Mouse (Mus musculus) neural tube, embryonic 13.5 days (tissue): ENCODE measurements around the gene Sorcs2. TPM values are rescaled to one million over a fixed set of nuclear protein-coding genes. Genes with fewer than 3 reads are reported as not detected.

Source experiments
- ATAC-seq: fragments of 200-750 bp; cut with Nextera tagmentation; 2 replicates; pipeline ENCODE4 v1.8.0; 2017; ENCODE audit warnings: low read depth, mild to moderate bottlenecking, moderate TSS enrichment, moderate library complexity
- H3K27ac ChIP-seq: fragments of 300-500 bp; sonication (generic); replicated peaks from 2 replicates; pipeline ENCODE4 v1.5.1; 2015; ENCODE audit warnings: moderate library complexity, mild to moderate bottlenecking, inconsistent platforms
- H3K27me3 ChIP-seq: fragments of 300-500 bp; sonication (generic); 2 replicates; pipeline ENCODE4 v1.6.1; 2015; ENCODE audit warnings: mild to moderate bottlenecking, inconsistent platforms
- H3K36me3 ChIP-seq: fragments of 300-500 bp; sonication (generic); 2 replicates; pipeline ENCODE4 v1.6.1; 2015; ENCODE audit warnings: mild to moderate bottlenecking, inconsistent platforms
- H3K4me1 ChIP-seq: fragments of 300-500 bp; sonication (generic); replicated peaks from 2 replicates; pipeline ENCODE4 v1.6.1; 2015; ENCODE audit warnings: inconsistent platforms
- H3K4me2 ChIP-seq: fragments of 300-500 bp; sonication (generic); 2 replicates; pipeline ENCODE4 v1.6.1; 2015; ENCODE audit warnings: inconsistent platforms, mild to moderate bottlenecking, moderate library complexity
- H3K4me3 ChIP-seq: fragments of 300-500 bp; sonication (generic); 2 replicates; pipeline ENCODE4 v1.5.1; 2015; ENCODE audit warnings: mild to moderate bottlenecking, inconsistent platforms
- H3K9ac ChIP-seq: fragments of 300-500 bp; sonication (generic); 2 replicates; pipeline ENCODE4 v1.6.1; 2015; ENCODE audit warnings: moderate library complexity, mild to moderate bottlenecking, inconsistent platforms
- H3K9me3 ChIP-seq: fragments of 300-500 bp; sonication (generic); 2 replicates; pipeline ENCODE4 v1.6.1; 2016; ENCODE audit warnings: inconsistent platforms
- WGBS: fragments of 180-500 bp; shearing (Covaris S2); methylation state at CpG from one replicate; pipeline ENCODE4 v1.1.7; 2015; 5-methylcytosine and 5-hydroxymethylcytosine counted together
- polyA plus RNA-seq: library from polyadenylated mRNA; unstranded; fragments of >200 nt; fragmentation: Nextera tagmentation; extraction: Ambion mirVana; gene quantifications from 2 replicates; pipeline ENCODE4 v1.2.1, GENCODE M21; 2015

Gene Sorcs2
- polyA plus RNA-seq, 1 experiment from 2014 or later: 11.4 TPM

DNA sequence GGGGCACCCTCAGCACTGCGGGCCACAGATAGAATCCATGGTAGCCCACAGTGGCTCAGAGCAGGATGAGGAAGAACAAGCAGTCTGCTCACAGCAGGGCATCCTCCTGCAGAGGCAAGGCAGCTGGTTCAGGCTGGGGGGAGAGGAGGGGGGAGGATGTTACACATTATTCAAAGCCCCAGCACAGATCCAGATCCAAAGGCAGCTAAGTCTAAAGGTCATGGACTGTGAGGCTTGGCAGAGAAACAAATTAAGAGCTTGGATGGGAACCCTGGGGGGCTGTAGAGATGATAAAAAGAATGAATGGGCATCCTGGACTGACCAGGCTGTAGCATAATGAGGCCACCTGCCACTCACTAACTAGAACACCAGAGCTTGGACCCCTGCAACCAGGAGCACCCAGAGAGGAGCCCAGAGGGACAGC lies 28.7 kb downstream of the Sorcs2 start:
- H3K36me3 ChIP-seq: no peaks in the 10 kb centered on the region
- H3K27me3 ChIP-seq: peaks cover 23% of the 10 kb centered on the region
- H3K9me3 ChIP-seq: no peaks in the 10 kb centered on the region
- peaks cover 61% of the 10 kb centered on the region for H3K4me1 ChIP-seq
- WGBS: 45% methylated on average over 1 of the region's 1 CpGs
- peak overlapping the region; percentile 32; the same call in 1 of the 2 replicates for H3K9ac ChIP-seq
- H3K27ac ChIP-seq: peak overlapping the region; percentile 46; the same call in 1 of the 2 replicates
- no peak overlapping the region for H3K4me2 ChIP-seq
- no peak overlapping the region for H3K4me3 ChIP-seq
- ATAC-seq: peak; percentile 37; the same call in 1 of the 2 replicates

DNA sequence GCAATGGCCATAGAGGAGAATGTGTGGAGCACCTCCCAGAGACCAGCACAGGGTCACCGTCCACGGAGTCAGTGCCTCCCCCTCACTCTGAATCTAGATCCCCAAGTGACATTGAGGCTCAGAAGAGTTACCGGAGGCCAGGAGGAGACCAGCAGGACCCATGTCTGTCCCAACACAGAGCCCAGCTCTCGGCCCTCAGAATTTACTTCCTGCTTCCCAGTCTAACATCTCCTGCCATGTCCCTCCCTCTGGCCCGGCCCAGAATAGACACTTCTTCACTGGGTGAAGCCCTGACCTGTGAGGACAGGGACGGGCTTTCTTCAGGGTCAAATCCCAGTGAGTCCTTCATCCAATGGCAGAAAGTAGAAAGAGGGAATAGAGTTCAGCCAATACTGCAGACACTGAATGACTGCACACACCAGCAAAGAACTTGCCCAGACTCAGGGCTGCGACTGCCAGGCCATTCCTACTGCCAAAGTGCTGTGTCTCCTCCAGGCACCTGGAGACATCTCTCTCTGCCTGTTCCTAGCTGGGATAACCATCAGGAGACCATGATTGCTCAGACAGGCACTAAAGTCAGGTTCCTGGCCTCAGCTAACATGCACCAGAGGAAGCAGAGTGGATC lies 29.3 kb downstream of the Sorcs2 start:
- Histone ChIP-seq H3K27me3 (peaks cover 23% of the 10 kb centered on the region), H3K4me2 (no peak overlapping the region), H3K4me3 (no peak overlapping the region), H3K9me3 (no peaks in the 10 kb centered on the region), H3K4me1 (peaks cover 55% of the 10 kb centered on the region), H3K9ac (peak overlapping the region; percentile 32; the same call in 1 of the 2 replicates), H3K36me3 (no peaks in the 10 kb centered on the region), H3K27ac (peak overlapping the region; percentile 46; the same call in 1 of the 2 replicates)
- ATAC-seq: no peak
- 86% methylated on average over 7 of the region's 7 CpGs for WGBS

DNA sequence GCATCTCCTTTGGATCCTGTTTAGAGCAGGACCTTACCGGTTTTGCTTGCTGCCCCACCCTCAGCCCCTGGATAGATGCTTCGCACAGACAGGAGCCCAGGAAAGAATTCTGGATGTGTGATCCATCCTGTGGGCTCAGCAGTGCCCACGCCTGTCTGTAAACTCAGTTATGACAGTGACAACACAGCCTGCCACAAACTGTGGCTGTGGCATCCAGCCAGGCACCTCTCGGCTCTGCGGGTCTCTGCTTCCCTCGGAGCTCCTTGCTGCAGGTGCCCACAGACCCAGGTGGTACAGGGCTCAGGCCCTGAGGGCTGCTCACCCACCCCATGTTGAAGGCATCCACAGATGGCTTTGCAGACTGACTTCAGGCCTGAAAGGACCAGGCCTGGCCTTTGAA lies 30.0 kb downstream of the Sorcs2 start:
- Histone ChIP-seq H3K9ac (no peak overlapping the region), H3K9me3 (no peaks in the 10 kb centered on the region), H3K36me3 (no peaks in the 10 kb centered on the region), H3K4me2 (no peak overlapping the region), H3K4me3 (no peak overlapping the region), H3K27me3 (peaks cover 23% of the 10 kb centered on the region), H3K4me1 (peaks cover 53% of the 10 kb centered on the region), H3K27ac (no peak overlapping the region)
- no peak for ATAC-seq
- 66% methylated on average over 6 of the region's 6 CpGs for WGBS

DNA sequence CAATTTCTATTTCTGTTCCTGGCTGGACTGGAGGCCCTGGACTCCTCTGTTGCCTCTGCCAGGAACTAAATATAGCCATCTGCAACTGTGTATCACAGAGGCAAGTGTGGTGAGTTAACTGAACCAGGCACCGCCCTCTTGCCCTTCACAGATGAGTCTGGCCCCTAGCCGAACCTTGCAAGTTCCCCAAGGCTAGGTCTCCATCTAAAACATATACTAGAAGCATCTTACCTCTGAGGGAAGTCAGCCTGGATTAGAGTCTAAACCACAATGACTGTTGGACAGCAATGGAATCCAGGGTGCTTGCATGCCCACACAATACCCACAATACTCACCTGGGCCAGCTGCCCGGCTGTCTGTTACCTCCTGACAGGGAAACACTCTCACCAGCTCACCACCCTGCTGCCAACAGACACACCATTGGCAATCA lies 30.7 kb downstream of the Sorcs2 start:
- H3K27me3 ChIP-seq: peaks cover 23% of the 10 kb centered on the region
- H3K4me2 ChIP-seq: no peak overlapping the region
- no peak overlapping the region for H3K9ac ChIP-seq
- ATAC-seq: no peak
- H3K9me3 ChIP-seq: no peaks in the 10 kb centered on the region
- no peak overlapping the region for H3K27ac ChIP-seq
- 81% methylated on average over 3 of the region's 3 CpGs for WGBS
- H3K4me3 ChIP-seq: no peak overlapping the region
- no peaks in the 10 kb centered on the region for H3K36me3 ChIP-seq
- H3K4me1 ChIP-seq: peaks cover 50% of the 10 kb centered on the region

DNA sequence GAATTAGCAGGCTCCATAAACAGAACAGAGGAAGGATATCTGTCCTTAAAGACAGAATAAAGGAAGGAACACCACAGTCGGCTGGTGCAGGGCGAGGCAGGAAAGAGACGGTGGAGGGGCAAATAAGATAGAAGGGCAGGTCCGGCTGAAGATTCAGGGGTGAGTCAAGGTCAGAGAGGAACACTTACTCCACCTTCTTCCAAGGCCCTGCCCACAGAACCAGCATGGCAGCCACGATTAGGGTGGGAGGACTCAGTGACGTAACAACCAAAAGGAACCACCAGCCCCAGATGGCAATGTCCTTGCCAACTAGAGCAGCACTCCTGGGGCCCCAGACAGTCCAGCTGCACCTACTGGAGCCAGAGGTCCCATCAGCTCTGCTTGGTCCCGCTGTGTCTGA lies 36.2 kb downstream of the Sorcs2 start:
- H3K4me3 ChIP-seq: no peak overlapping the region
- 0 out of 2 replicates have a peak, but pooled peaks cover 2% of the 10 kb centered on the region for H3K27me3 ChIP-seq
- H3K36me3 ChIP-seq: no peaks in the 10 kb centered on the region
- 84% methylated on average over 7 of the region's 7 CpGs for WGBS
- no peak overlapping the region for H3K9ac ChIP-seq
- no peaks in the 10 kb centered on the region for H3K9me3 ChIP-seq
- H3K27ac ChIP-seq: no peak overlapping the region
- peaks cover 43% of the 10 kb centered on the region for H3K4me1 ChIP-seq
- ATAC-seq: no peak
- H3K4me2 ChIP-seq: no peak overlapping the region

DNA sequence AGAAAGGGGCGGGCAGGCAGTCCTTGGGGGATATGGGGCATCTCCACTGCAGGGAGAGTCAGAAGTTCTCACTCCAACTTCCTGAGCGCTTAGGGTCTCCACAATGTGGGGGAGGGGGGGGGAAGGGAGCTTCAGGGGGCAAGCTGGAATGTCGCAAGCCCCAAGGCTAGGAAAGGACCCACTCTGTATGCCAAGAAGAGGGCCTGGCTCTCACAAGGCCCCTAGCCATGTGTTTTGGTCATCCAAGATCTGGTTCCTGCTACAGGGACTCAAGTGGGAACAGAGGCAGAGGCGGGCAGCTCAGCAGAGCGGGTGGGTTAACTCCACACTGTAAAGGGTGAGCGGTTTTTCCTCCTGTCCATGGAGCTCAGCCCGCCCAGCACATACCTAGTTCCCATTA lies 37.6 kb downstream of the Sorcs2 start:
- Histone ChIP-seq H3K27me3 (no peaks in the 10 kb centered on the region), H3K9me3 (no peaks in the 10 kb centered on the region), H3K36me3 (no peaks in the 10 kb centered on the region), H3K4me1 (peaks cover 43% of the 10 kb centered on the region), H3K27ac (peak overlapping the region; percentile 38; the same call in 1 of the 2 replicates), H3K4me2 (no peak overlapping the region), H3K4me3 (no peak overlapping the region), H3K9ac (no peak overlapping the region)
- ATAC-seq: no peak; the same call in 1 of the 2 replicates
- WGBS: 86% methylated on average over 7 of the region's 7 CpGs

DNA sequence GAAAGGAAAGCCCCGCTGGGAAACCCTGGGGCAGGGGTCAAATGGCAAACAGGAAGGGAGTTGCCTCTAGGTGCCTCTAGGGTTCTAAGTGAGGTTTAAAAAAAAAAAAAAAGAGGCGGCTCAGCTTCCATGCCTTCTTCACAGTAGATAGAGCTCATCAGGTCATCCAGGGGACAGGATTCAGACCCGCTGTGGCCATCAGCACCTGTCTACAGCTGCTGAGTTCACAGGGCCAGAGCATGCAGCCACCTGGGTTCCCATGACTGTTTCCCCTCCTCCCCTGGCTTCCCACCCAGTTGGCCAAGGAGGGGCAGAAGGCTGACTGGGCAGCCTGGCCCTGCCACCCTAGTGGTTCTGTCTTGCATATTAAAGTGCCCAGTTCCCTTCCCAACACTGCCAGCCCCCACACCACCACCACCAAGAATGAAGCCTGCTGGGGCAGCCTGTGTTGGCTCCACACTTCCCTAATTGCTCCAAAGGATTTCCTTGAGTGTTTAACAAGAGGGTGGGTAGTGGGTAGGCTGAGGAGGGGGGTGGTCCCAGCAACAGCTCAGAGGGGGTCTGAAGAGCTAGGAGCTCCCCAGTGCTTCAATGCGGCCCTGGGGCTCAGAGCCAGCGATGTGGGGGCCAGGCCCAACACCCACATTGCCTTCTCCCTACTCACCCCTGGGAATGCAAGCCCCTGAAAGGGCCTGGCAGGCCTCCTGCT lies 38.2 kb downstream of the Sorcs2 start:
- 0 out of 2 replicates have a peak overlapping the region, but pooled peaks have one; percentile 38 for H3K27ac ChIP-seq
- H3K9me3 ChIP-seq: no peaks in the 10 kb centered on the region
- WGBS: 53% methylated on average over 5 of the region's 5 CpGs
- H3K4me2 ChIP-seq: no peak overlapping the region
- peaks cover 43% of the 10 kb centered on the region for H3K4me1 ChIP-seq
- no peaks in the 10 kb centered on the region for H3K27me3 ChIP-seq
- H3K4me3 ChIP-seq: no peak overlapping the region
- no peaks in the 10 kb centered on the region for H3K36me3 ChIP-seq
- peak; percentile 64; the same call in 1 of the 2 replicates for ATAC-seq
- H3K9ac ChIP-seq: no peak overlapping the region

DNA sequence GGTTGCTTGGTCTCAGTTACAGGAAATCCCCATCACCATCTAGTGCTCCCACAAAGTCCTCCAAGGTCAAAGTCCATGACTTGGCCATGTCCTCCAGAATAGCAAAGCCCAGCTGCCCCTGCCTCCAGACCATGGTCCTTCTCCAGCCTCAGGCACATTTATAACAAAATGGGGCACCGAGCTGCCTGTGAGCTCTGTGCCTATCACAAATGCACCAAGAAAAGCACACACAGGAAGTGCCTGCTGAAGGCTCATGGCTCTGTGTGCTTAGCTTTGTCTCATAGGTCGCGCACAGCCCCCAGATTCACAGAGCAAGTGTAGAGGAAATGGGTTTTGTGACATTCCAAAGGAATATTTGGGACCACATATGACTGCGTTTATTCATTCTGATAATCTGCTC lies 39.8 kb downstream of the Sorcs2 start:
- no peak for ATAC-seq
- WGBS: 84% methylated on average over 4 of the region's 4 CpGs
- no peaks in the 10 kb centered on the region for H3K27me3 ChIP-seq
- H3K36me3 ChIP-seq: no peaks in the 10 kb centered on the region
- no peak overlapping the region for H3K9ac ChIP-seq
- no peak overlapping the region for H3K27ac ChIP-seq
- H3K4me3 ChIP-seq: no peak overlapping the region
- peaks cover 39% of the 10 kb centered on the region for H3K4me1 ChIP-seq
- no peaks in the 10 kb centered on the region for H3K9me3 ChIP-seq
- no peak overlapping the region for H3K4me2 ChIP-seq

DNA sequence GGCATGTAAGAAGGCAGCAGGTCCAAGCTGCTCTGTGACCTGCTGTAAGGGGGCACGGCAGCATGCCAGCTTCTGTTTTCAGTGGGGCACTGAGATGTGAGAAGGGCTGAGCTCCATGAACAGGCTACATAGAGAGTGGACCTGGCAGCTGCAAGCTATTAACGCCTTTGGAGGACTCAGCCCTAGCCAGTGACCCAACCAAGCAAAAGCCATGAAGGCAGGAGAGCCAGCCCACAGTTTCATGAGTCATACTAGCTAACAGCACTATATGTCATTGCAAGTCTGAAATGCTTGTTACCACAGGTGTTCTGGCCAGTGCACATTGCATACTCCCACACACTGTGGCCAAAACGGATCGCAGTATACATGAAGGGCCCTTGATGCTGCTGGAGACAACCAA lies 41.3 kb downstream of the Sorcs2 start:
- peaks cover 29% of the 10 kb centered on the region for H3K4me1 ChIP-seq
- 94% methylated on average over 4 of the region's 4 CpGs for WGBS
- H3K27me3 ChIP-seq: no peaks in the 10 kb centered on the region
- no peaks in the 10 kb centered on the region for H3K36me3 ChIP-seq
- H3K27ac ChIP-seq: no peak overlapping the region
- H3K4me3 ChIP-seq: no peak overlapping the region
- no peak for ATAC-seq
- H3K9ac ChIP-seq: no peak overlapping the region
- no peaks in the 10 kb centered on the region for H3K9me3 ChIP-seq
- no peak overlapping the region for H3K4me2 ChIP-seq

DNA sequence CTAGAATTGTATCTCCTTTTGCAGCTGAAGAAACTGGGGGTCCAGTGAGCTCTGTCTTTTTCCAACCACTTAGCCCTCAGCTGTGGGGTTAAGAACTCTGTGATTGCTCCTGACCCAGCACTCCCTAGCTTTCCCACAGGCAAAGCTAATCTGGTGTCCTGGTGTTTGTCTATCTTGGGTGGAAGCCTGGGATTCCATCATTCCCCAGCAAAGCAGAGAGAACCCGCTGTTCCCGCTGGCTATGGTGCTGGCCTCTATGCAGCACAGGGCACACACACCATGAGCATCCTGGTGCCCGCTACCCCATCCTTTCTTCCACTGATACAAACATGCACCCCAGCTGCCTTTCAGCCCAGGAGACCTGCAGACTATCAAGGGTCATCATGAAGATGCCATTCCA lies 42.3 kb downstream of the Sorcs2 start:
- H3K27ac ChIP-seq: no peak overlapping the region
- H3K9ac ChIP-seq: no peak overlapping the region
- no peaks in the 10 kb centered on the region for H3K27me3 ChIP-seq
- H3K4me1 ChIP-seq: peaks cover 22% of the 10 kb centered on the region
- H3K36me3 ChIP-seq: no peaks in the 10 kb centered on the region
- 83% methylated on average over 3 of the region's 3 CpGs for WGBS
- no peak for ATAC-seq
- H3K4me2 ChIP-seq: no peak overlapping the region
- H3K4me3 ChIP-seq: no peak overlapping the region
- no peaks in the 10 kb centered on the region for H3K9me3 ChIP-seq

DNA sequence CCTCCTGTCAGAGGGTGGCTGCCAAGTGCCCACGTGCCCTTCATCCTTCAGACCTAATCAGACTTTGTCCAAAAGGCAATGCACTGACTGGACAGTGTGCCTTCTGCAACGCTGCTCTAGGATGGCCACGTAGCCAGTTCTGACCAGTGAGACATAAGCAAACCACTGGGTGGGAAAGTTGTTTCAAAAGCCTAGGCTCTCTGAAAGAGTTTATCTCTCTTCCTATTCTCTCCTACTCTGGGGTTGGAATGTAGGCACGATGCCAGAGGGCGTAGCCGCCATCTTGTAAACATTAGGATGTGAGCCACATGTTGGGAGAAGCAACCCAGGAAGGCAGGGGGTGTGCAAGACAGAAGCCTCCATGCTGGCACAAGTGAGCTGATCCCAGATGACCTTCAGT lies 44.3 kb downstream of the Sorcs2 start:
- H3K27ac ChIP-seq: no peak overlapping the region
- peaks cover 8% of the 10 kb centered on the region for H3K4me1 ChIP-seq
- H3K9ac ChIP-seq: no peak overlapping the region
- no peak overlapping the region for H3K4me2 ChIP-seq
- no peaks in the 10 kb centered on the region for H3K9me3 ChIP-seq
- no peaks in the 10 kb centered on the region for H3K36me3 ChIP-seq
- no peak for ATAC-seq
- WGBS: 94% methylated on average over 6 of the region's 6 CpGs
- H3K4me3 ChIP-seq: no peak overlapping the region
- no peaks in the 10 kb centered on the region for H3K27me3 ChIP-seq

DNA sequence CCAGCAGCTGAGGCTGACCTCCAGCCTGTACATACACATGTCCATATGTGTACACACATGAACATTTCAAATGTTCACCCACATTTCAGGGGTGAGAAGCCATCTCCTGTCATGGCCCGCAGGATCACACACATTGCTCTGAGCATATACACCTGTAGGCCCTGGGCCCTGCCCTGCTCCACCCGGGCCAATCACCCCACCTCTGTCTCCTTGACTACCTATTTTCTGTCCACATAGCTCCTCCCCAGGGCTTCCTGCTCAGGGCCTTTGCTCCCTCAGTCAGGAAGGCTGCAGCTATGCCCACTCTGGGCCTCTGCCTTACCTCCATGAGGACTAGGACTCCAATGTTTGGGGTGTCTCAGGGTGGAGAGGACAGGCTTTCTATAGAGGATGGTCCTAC lies 44.7 kb downstream of the Sorcs2 start:
- Histone ChIP-seq H3K27ac (no peak overlapping the region), H3K4me1 (peaks cover 11% of the 10 kb centered on the region), H3K9ac (no peak overlapping the region), H3K36me3 (no peaks in the 10 kb centered on the region), H3K27me3 (no peaks in the 10 kb centered on the region), H3K4me2 (no peak overlapping the region), H3K4me3 (no peak overlapping the region), H3K9me3 (no peaks in the 10 kb centered on the region)
- 90% methylated on average over 2 of the region's 2 CpGs for WGBS
- ATAC-seq: no peak
